Mouse (Mus musculus) neutrophil, adult 65 days (primary cell): ENCODE results near the gene Olfr347. TPM values are rescaled to one million over a fixed set of nuclear protein-coding genes. Genes with fewer than 3 reads are reported as not detected.

Experiments used
- total RNA-seq: library from RNA; stranded (reverse); gene quantifications from 2 replicates; pipeline ENCODE4 v1.2.4, GENCODE M21; 2023

The Olfr347 gene
- total RNA-seq = not detected in 2 replicates

DNA sequence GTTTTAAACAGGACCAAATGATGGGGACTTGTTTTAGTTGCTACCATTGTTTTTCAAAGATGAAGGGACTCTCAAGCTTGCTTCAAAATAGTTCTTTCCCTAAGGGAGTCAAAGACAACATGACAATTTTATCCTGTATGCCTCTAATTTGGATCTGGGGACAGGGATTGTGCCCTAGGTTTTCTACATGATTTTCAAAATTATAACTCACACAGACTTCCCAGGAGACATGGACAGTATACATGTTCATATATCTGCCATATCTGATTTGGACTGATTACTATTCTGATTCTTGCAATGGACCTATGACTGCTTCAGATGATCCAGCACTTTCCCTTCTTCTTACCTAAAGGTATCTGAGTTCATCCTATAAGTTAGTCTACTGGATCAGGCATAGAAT is at the start of gene Olfr347:
Gene Olfr347 (plus strand): TSS at position 301 of the 400 bp plus-strand sequence.

DNA sequence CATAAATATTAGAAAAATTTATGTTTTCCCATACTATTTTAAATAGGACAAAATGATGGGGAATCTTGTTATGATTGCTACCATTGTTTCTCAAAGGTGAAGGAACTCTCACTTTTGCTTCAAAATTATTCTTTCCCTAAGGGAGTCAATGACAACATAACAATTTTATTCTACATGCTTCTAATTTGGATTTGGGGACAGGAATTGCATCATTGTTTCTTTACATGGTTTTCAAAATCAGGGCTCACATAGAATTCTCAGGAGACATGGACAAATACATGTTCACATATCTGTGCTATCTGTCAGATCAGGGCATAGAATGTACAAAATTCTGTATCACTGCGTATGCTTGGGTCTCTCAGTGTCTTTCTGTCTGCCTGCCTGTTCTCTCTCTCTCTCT is 46.2 kb upstream of the Olfr347 start, which contains the start of gene Olfr346:
Gene Olfr346 (plus strand): TSS at position 301 of the 400 bp plus-strand sequence.

DNA sequence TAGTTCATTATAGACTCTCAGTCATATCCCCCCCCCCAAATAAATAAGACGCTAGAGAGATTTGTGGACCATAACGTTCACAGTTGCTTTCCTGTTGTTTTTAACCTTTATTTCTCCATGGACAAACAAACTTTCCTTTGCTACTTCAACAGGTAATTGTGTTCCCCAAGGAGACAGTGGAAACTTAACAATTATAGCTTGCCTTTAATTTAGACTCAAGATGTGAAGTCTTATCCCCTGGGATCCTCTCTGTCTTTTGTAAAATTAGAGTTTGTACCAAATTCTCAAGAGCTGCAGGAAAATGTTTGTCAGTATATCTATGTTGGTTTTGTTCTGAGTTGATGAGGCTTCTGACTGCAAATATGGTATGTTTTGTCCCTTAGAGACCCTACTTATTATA is 52.3 kb downstream of the Olfr347 start, which contains the start of gene Olfr348:
Gene Olfr348 (plus strand): TSS at position 301 of the 400 bp plus-strand sequence.

Other genes starting within 250 kb of the Olfr347 start
- not detected in 2 replicates for gene Olfr341, start 249.4 kb upstream of the Olfr347 start, total RNA-seq
- gene Olfr342, start 206.9 kb upstream of the Olfr347 start, total RNA-seq = not detected in 2 replicates
- gene Olfr344, start 165.2 kb upstream of the Olfr347 start, total RNA-seq = not detected in 2 replicates
- not detected in 2 replicates for gene Olfr345, start 91.9 kb upstream of the Olfr347 start, total RNA-seq
- not detected in 2 replicates for gene Olfr346, start 46.1 kb upstream of the Olfr347 start, total RNA-seq
- not detected in 2 replicates for gene Olfr348, start 52.4 kb downstream of the Olfr347 start, total RNA-seq
- gene Olfr50, start 58.6 kb downstream of the Olfr347 start, total RNA-seq = not detected in 2 replicates
- gene Olfr3, start 85.1 kb downstream of the Olfr347 start, total RNA-seq = not detected in 2 replicates
- gene Olfr350, start 114.4 kb downstream of the Olfr347 start, total RNA-seq = not detected in 2 replicates
- gene Olfr351, start 130.8 kb downstream of the Olfr347 start, total RNA-seq = 0.22 TPM in 1 of 2 replicates, not detected in the other
- not detected in 2 replicates for gene Olfr352, start 136.6 kb downstream of the Olfr347 start, total RNA-seq
- gene Olfr353, start 161.0 kb downstream of the Olfr347 start, total RNA-seq = not detected in 2 replicates
- gene Olfr354, start 173.8 kb downstream of the Olfr347 start, total RNA-seq = not detected in 2 replicates
- not detected in 2 replicates for gene Olfr355, start 197.0 kb downstream of the Olfr347 start, total RNA-seq
- gene Olfr356, start 205.2 kb downstream of the Olfr347 start, total RNA-seq = not detected in 2 replicates